Mouse (Mus musculus) heart, adult 2 months (tissue): ENCODE results near the gene Trim62. TPM values are rescaled to one million over a fixed set of nuclear protein-coding genes. Genes with fewer than 3 reads are reported as not detected.

Experiments used
- DNase-seq, 2 experiments: peaks; one replicate each; pipeline ENCODE4 v3.0.0; 2021
- H3K27ac ChIP-seq: fragments of 200-600 bp; 2 replicates; pipeline ENCODE4 v1.8.1; 2022
- H3K27me3 ChIP-seq: fragments of 200-500 bp; 2 replicates; pipeline ENCODE4 v1.6.1; 2012; ENCODE audit warnings: mild to moderate bottlenecking, low read length, inconsistent platforms, mixed read lengths; ENCODE audit not compliant: control insufficient read depth, insufficient read depth
- H3K36me3 ChIP-seq: fragments of 200-500 bp; 2 replicates; pipeline ENCODE4 v1.6.1; 2012; ENCODE audit warnings: low read length, inconsistent platforms; ENCODE audit not compliant: control insufficient read depth, insufficient read depth
- H3K4me1 ChIP-seq: fragments of 200-500 bp; 2 replicates; pipeline ENCODE4 v1.6.1; 2011; ENCODE audit warnings: low read length; ENCODE audit not compliant: control insufficient read depth, insufficient read depth
- H3K4me3 ChIP-seq: fragments of 200-600 bp; 2 replicates; pipeline ENCODE4 v1.8.1; 2022
- H3K79me2 ChIP-seq: fragments of 200-500 bp; replicated peaks from 2 replicates; pipeline ENCODE4 v1.6.1; 2012; ENCODE audit warnings: mild to moderate bottlenecking, inconsistent platforms, low read length, moderate library complexity, mixed read lengths; ENCODE audit not compliant: control insufficient read depth, insufficient read depth
- H3K9ac ChIP-seq: fragments of 200-500 bp; 2 replicates; pipeline ENCODE4 v1.6.1; 2012; ENCODE audit warnings: low read depth, mild to moderate bottlenecking, control low read depth, inconsistent platforms, low read length, mixed read lengths
- CTCF ChIP-seq: fragments of 200-600 bp; IDR thresholded peaks from 2 replicates; pipeline ENCODE4 v1.8.1; 2022; ENCODE audit warnings: antibody characterized with exemption, mild to moderate bottlenecking, moderate library complexity
- EP300 ChIP-seq: fragments of 200-500 bp; IDR thresholded peaks from 2 replicates; pipeline ENCODE4 v1.6.1; 2011; ENCODE audit warnings: low read depth, low read length, control low read depth; ENCODE audit not compliant: insufficient read depth
- POLR2A ChIP-seq: fragments of 200-500 bp; IDR thresholded peaks from 2 replicates; pipeline ENCODE4 v1.6.1; 2011; ENCODE audit warnings: mild to moderate bottlenecking, low read depth, low read length, control low read depth; ENCODE audit not compliant: insufficient read depth
- WGBS: fragments of 180-500 bp; shearing (Covaris S2); methylation state at CpG from one replicate; pipeline ENCODE4 v1.1.7; 2018; 5-methylcytosine and 5-hydroxymethylcytosine counted together
- intact Hi-C: fragments of 180-260 bp; cut with DNase I; formaldehyde crosslinking; loops from one replicate; pipeline ENCODE4 v1.15.1; 2025
- polyA plus RNA-seq: library from polyadenylated mRNA; depleted of rRNA; stranded (reverse); fragments of >200 nt; gene quantifications from 2 replicates; pipeline ENCODE4 v1.2.3, GENCODE M21; 2012
- total RNA-seq, 2 experiments: library from RNA; stranded (reverse); gene quantifications; 2 replicates each; pipeline ENCODE4 v1.2.3; 2021

Trim62 gene
- total and polyA plus RNA-seq, 3 experiments: 1.2 to 1.5 (median 1.2) TPM

- Histone ChIP-seq H3K4me3 (no peak overlapping the region), H3K9ac (no peak overlapping the region), H3K79me2 (no peaks in the 10 kb centered on the region), H3K27ac (no peak overlapping the region), H3K4me1 (peaks cover 8% of the 10 kb centered on the region), H3K27me3 (no peaks in the 10 kb centered on the region), H3K36me3 (no peaks in the 10 kb centered on the region)
- no peak for DNase-seq
- 92% methylated on average over 6 of the region's 6 CpGs for WGBS
- TF ChIP-seq CTCF: no peak
- no peak for TF ChIP-seq EP300
- intact Hi-C loops: no loop called here
Observed at GRCm38 (mm10) chr4:128892188-128892587, 8.8 kb downstream of the Trim62 start.

GRCm38 (mm10) chr4:128894112-128894511 is 10.7 kb downstream of the Trim62 start:
- DNase-seq: no peak
- no peak overlapping the region for H3K27ac ChIP-seq
- no peak for TF ChIP-seq POLR2A
- TF ChIP-seq EP300: no peak
- TF ChIP-seq CTCF: no peak
- H3K27me3 ChIP-seq: no peaks in the 10 kb centered on the region
- H3K4me1 ChIP-seq: peaks cover 12% of the 10 kb centered on the region
- H3K9ac ChIP-seq: no peak overlapping the region
- no peaks in the 10 kb centered on the region for H3K79me2 ChIP-seq
- no peaks in the 10 kb centered on the region for H3K36me3 ChIP-seq
- WGBS: 78% methylated on average over 12 of the region's 12 CpGs
- no peak overlapping the region for H3K4me3 ChIP-seq
- intact Hi-C loops: no loop called here

GRCm38 (mm10) chr4:128895841-128896240 is 12.5 kb downstream of the Trim62 start:
- TF ChIP-seq POLR2A (no peak), EP300 (no peak), CTCF (no peak)
- Histone ChIP-seq H3K27ac (no peak overlapping the region), H3K79me2 (no peaks in the 10 kb centered on the region), H3K4me1 (peaks cover 8% of the 10 kb centered on the region), H3K9ac (no peak overlapping the region), H3K4me3 (no peak overlapping the region), H3K27me3 (no peaks in the 10 kb centered on the region), H3K36me3 (no peaks in the 10 kb centered on the region)
- DNase-seq: no peak
- intact Hi-C loops: no loop called here
- WGBS: 97% methylated on average over 4 of the region's 4 CpGs

- Histone ChIP-seq H3K9ac (no peak overlapping the region), H3K36me3 (no peaks in the 10 kb centered on the region), H3K4me3 (no peak overlapping the region), H3K27ac (no peak overlapping the region), H3K79me2 (no peaks in the 10 kb centered on the region), H3K27me3 (no peaks in the 10 kb centered on the region), H3K4me1 (peaks cover 7% of the 10 kb centered on the region)
- 99% methylated on average over 10 of the region's 10 CpGs for whole genome bisulfite sequencing
- intact Hi-C loops: no loop called here
- TF ChIP-seq POLR2A (no peak), EP300 (no peak), CTCF (no peak)
- DNase-seq: no peak
Observed at GRCm38 (mm10) chr4:128896667-128897066, 13.3 kb downstream of the Trim62 start.

DNA sequence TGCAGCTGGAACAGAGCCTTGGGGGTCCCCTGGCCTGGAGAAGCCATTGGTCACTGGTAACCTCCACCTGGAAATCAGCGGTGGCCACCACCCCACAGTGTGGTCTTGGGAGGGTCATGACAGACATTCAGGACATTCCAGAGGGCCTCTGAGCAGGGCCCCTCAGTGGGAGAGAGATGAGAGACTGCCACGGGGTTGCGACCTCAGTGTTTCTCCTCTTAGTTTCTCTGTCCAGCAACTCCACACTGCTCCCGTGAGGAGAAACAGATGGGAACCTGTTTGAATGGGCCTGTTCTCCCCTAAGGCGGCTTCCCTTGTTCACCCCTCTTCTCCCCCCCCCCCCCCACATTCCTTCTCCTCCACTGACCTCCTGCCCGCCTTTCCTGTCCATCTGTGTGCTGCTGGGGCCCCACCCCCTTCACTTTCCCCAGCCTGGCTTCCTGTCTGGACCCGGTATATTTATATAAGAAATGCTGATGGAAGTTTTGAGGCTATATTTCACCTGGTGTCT is 14.6 kb downstream of the Trim62 start:
- Histone ChIP-seq H3K4me3 (no peak overlapping the region), H3K36me3 (no peaks in the 10 kb centered on the region), H3K9ac (no peak overlapping the region), H3K4me1 (peaks cover 7% of the 10 kb centered on the region), H3K27me3 (no peaks in the 10 kb centered on the region), H3K27ac (no peak overlapping the region; the same call in 1 of the 2 replicates), H3K79me2 (no peaks in the 10 kb centered on the region)
- WGBS: 26% methylated on average over 7 of the region's 7 CpGs
- peak in 1 of 2 experiments; percentile 37 for DNase-seq
- no peak for TF ChIP-seq CTCF
- no peak for TF ChIP-seq POLR2A
- no peak for TF ChIP-seq EP300
- intact Hi-C loops: no loop called here

- H3K4me3 ChIP-seq: no peak overlapping the region
- no peaks in the 10 kb centered on the region for H3K79me2 ChIP-seq
- TF ChIP-seq CTCF: no peak
- TF ChIP-seq POLR2A: no peak
- 10% methylated on average over 6 of the region's 6 CpGs for WGBS
- H3K27me3 ChIP-seq: no peaks in the 10 kb centered on the region
- peaks cover 7% of the 10 kb centered on the region for H3K4me1 ChIP-seq
- H3K9ac ChIP-seq: peak overlapping the region; percentile 10; the same call in 1 of the 2 replicates
- peak; percentile 74 for DNase-seq
- intact Hi-C loops: no loop called here
- H3K27ac ChIP-seq: no peak overlapping the region
- no peaks in the 10 kb centered on the region for H3K36me3 ChIP-seq
Observed at GRCm38 (mm10) chr4:128899332-128899731, 16.0 kb downstream of the Trim62 start.
